Mouse (Mus musculus) kidney, postnatal 36 days (tissue): ENCODE data around the gene Wwox.
A peak's percentile ranks its signal among the peaks of the same experiment; 100 is the strongest.

Experiments used
- DNase-seq, 2 experiments: peaks; one replicate each; pipeline ENCODE4 v3.0.0; 2021 to 2022; ENCODE audit warnings: mixed read lengths in 2 of 2

Wwox gene

DNA sequence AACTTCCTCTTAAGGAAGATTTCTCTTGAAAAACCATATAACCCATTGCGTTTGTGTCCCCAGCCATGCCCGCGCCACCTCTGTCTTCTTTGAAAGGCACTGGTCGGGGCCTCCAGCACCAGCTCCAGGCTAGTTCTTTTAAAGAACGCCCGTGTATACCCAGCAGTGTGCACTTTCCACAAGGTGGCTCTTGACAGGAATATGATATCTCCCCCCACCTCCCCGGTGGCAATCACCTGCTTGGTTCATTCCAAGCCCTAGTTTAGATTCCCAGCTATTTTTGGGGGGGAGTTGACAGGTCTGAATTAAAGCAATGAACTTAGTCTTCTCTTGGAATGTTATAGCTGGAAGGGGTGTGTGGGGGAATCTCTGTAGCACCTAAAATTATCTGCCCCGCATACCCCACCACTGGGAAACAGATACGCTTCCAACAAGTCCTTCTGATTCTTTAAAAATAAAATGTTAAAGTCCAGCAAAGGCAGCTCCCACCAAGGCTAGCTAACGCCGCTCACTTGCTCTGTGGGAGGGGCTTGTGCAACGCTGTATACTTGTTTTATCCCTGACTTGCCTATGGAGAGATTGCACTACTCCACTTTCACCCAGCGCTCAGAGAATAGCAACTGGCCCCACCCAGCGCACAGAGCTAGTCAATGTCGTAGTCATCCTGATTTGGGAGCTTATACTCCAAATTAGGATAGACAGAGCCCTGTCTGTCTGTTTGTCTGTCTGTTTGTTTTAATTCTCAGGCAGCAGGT is 538.9 kb downstream of the Wwox start:
- no peak for DNase-seq

GRCm38 (mm10) chr8:114979671-114980070 is 540.2 kb downstream of the Wwox start:
- DNase-seq, result no peak

- peak in 1 of 2 experiments; percentile 40 for DNase-seq
Measured at GRCm38 (mm10) chr8:114982762-114983161, 543.3 kb downstream of the Wwox start.

DNA sequence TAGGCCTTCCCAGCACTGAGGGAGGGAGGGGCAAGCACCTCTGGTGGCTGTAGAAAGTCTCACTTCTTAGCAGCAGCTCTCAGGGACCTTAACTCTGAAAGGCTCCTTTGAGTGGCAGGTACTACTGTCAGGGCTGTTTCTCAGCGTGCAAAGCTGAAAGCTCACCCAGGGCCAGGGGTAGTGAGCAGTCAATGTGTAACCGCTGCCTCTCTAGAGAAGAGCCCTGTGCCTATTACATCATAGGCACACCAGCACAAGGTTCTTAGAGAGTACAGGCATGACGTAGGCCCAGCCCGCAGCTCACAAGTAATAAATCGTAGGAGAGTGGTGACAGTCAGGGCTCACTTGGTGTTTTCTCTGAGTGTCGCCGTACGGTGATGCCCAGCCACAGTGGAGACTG is 545.0 kb downstream of the Wwox start:
- peak; percentile 13 to 31 for DNase-seq

DNA sequence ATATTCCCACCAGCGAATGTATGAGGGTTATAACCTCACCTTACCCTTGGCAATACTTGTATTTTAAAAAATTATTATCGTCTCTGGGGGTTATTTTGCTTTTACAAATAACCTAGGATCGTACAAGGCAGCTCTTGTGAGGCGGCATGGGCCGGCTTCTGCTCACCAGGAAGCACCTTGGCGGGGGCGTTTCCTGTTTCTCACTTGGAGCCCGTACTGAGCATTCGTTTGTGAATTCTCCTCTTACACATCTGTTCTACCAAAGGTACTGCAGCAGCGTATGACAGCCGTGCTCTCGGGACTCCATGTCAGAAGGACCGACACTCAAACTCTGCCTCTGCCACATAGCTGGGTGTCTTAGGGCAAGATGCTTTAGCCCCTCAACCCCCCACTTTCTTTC is 546.5 kb downstream of the Wwox start:
- DNase-seq, result no peak

DNA sequence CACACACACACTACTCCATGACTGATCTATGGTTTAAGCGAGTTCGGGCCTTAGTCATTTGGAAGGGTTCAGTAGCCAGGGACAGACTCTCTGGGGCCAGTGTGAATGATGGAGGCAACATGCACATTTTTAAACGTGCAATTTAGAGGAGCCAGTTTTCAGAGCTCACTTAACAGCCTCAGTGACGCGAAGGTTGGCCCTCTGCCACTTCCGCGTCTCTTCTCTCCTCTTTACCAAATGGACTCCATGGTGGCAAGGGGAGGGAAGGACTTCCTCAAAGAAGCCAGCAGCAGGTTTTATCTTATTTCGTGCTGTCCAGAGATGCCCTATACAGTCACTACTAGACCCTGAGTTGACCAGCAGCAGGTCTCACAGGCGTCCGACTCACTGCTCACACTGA is 547.5 kb downstream of the Wwox start:
- DNase-seq, result no peak

DNA sequence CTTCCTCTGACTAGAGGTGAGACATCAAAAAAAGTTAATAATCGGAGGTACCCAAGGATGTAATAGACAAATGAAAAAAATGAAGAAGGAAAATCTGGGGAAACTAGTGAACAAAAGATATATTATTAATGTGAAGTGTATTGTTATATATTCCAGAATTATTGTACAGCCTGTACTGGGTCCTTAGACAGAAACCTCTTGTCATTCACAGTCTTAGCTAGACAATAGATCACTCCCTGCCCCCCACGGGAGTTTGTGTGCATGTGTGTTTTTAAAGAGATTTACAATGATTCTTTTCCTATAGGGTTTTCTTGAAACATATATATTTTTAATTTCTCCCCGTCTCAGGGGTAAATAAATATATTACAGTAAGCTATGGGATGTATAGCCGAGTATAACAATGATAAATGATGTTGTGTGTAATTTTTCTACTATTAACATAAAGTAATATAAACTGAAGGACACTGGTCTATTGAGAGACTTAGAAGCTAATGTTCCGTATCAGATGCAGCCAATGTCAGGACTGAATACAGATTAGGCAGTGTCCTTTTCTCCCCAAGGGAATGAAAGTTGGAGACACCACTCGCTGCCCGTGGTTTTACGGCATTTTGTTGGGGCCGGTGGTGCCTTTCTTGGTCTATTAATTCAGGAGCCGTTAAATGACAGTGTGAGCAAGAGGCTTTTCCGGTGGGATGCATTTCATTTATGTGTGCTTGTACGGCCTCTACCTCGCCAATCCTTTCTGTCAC is 551.6 kb downstream of the Wwox start:
- no peak for DNase-seq

DNA sequence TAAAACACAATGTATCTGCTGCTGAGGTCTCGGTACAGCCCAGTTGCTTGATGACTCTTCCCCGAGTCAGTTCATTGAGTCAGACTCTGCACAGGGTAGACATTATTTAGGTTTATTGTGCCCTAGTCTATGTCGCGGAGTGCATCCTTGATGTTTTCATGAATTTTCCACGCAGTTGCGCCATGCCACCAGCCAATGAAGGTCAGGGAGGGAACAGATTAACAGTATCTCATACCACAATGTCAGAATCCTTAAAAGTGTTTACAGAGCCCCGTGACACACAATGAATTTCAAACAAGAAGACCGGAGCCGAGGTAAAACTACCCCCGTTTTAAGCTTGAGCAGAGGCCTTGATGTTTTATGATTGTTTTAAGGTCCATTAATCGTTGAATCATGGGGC is 561.3 kb downstream of the Wwox start:
- no peak for DNase-seq

- DNase-seq, result no peak
Measured at GRCm38 (mm10) chr8:115005021-115005420, 565.6 kb downstream of the Wwox start.

DNA sequence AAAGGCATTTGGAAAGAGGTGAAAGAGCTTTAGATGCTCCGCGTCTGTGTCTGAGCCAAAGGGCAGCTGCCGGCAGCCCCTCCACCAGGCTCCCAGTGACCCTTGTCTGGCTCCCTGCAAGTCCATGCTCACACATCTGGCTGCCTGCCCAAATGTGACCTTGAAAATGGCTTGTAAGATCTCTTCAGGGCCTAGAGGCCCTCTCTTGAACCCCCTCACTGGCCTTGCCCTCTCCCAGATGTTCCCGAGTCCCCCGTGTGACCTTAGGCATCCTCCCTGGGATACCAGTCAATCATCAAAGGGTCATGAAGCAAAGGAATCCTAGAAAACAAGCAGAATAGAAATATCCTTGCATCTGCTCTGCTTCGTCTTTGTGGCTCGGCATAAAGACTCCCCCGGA is 567.1 kb downstream of the Wwox start:
- DNase-seq, result peak in 1 of 2 experiments; percentile 13

DNA sequence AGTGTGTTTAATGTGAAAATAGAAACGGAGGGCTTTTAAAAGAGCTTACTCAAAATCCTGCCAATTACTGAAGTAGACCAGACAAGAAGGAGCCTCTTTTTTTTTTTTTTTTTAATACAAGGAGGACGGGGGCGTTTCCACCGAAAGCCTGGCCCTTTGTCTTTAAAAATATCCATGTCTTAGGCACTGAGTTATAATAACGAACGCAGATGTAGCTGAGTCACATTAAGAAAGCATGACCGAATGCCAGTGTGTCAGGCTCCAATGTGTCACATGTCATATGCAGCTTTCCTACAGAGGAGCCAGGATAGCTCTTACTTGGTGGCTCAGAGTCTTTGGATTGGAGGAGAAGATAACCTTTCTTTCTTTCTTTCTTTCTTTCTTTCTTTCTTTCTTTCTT is 567.8 kb downstream of the Wwox start:
- no peak for DNase-seq

- DNase-seq, result no peak
Measured at GRCm38 (mm10) chr8:115008624-115009620, 569.5 kb downstream of the Wwox start.

DNA sequence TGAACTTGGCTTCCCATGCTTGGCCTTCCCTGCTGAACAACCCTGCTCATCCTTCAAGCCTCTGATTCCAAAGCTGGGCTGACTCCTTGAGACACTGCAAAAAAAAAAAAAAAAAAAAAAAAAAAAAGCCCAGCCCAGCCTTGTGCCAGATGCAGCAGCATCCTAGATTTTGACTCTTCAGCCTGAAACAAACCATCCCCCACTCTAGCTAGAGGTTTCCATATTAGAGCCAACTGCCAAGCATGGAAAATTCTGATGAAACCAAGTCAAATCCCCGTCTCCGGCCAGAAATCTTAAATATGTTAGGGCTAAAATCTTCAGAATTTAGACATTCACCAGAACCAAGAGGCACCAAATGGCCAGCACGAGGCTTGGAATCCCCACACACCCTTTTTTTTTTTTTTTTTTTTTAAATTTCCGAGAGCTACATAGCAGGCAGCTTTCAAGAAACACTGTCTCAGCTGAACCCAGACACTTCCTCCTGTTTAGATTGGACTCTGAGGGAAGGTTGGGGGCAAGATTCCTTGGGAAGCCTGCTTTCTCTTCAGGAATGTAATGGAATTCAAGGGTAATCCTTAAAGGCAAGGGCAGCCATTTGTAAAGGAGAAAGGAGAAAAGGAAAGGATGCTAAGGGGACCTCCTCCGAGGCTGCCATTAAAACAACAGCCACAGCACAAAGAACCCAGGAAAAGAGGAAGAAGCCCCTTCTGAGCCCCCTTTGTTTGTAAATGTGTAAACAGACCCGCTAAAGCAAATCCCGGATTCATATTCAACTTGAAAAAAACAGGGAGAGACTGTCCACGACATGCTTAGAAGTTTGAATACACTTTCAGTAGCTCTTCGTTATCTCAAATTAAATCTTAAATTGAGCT is 570.7 kb downstream of the Wwox start:
- DNase-seq, result no peak

DNA sequence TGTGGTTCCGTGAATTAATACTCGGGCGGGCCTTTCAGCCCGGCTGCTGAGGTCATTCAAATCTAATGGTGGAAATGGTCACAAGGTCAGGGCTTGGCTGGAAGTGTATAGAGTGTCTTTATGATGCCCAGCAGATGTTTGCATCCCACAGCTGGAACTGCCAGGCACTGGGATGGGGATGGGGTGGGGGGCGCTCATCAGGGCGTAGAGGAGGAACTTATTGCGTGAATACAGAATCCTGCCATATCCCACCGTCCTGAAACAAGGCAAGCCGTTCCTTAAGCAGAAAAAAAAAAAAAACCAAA is 571.3 kb downstream of the Wwox start:
- DNase-seq, result no peak

GRCm38 (mm10) chr8:115019661-115020060 is 580.2 kb downstream of the Wwox start:
- DNase-seq, result no peak

GRCm38 (mm10) chr8:115021731-115022130 is 582.3 kb downstream of the Wwox start:
- no peak for DNase-seq

GRCm38 (mm10) chr8:115024062-115024461 is 584.6 kb downstream of the Wwox start:
- DNase-seq, result no peak

GRCm38 (mm10) chr8:115025390-115026098 is 586.1 kb downstream of the Wwox start:
- no peak for DNase-seq

GRCm38 (mm10) chr8:115026201-115026600 is 586.7 kb downstream of the Wwox start:
- DNase-seq, result no peak

DNA sequence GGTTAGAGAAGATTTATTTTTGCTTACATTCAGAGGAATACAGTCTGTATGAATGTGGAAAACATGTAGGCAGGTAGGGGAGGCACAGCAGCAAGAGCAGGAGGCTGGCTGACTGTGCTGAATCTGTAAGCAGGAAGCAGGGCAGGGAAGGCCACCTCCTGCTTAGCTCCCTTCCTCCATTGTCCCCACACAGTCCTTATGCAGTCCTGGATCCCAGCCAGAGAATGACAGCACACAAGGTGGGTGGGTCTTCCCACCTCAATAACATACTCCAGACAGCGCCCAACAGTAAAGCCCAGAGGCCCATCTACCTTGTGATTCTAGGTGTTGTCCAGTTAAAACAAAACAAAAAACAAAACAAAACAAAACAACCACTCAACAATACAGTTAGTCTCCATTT is 593.7 kb downstream of the Wwox start:
- no peak for DNase-seq

DNA sequence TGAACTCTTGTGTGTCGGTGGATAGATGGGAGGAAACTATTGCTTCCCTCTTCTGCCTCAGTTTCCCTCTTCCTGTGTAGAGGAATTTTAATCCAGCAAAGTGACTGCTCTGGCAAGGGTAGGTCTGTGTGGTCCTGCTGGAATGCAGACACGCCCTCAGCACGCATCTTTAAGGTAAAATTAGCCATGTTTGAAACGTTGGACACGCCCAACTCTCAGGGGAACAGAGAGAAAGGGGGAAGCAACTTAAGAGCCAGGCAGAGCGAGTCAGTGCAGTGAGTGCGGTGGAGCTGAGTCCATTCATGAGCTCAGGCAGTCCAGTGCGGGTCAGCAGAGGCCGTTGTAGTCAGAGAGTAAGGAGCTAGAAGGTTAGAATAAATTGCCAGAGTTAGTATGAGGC is 596.6 kb downstream of the Wwox start:
- no peak for DNase-seq

GRCm38 (mm10) chr8:115038426-115038825 is 599.0 kb downstream of the Wwox start:
- DNase-seq, result no peak
